Comparison of ENCODE assay signal across 29 mouse cellular contexts in the genomic region with DNA sequence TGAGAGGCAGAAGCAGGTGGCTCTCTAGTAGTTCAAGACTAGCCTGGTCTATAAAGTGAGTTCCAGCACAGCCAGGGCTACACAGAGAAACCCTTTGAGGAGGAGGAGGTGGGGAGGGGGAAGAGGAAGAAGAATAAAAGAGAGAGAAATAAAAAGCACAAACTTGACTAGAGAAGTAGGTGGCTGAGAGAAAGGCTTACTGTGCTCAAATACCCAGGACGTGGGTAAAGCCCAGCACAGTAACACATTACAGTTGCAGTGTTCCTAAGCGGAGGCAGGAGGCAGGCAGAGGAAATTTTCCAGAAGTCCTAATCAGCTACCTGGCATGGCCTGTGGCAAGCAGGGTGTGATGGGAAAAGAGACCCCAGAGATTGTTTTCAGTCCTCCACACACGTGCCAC. TPM values are rescaled to one million over a fixed set of nuclear protein-coding genes. Genes with fewer than 3 reads are reported as not detected.
DNase-seq lines count a peak whose midpoint lies in the region; ATAC-seq lines count a peak whose summit lies in the region.
"Had no signal": no experiment of that assay in that cellular context is flagged by ENCODE, and none has a peak within 500 bp of the region (broad histone marks: within the 10 kb centered on the region; RNA-seq: fewer than 3 reads in every experiment).

No protein-coding gene starts in this region.

- H3K4me3 ChIP-seq in forebrain, embryonic 13.5 days: no peak overlapping the region
- no peak overlapping the region for H3K4me3 ChIP-seq in forebrain, embryonic 16.5 days (replicated peaks; ENCODE audit: low read length)
- H3K4me3 ChIP-seq in hindbrain, embryonic 13.5 days: no peak overlapping the region
- H3K4me3 ChIP-seq in hindbrain, embryonic 10.5 days: no peak overlapping the region
- H3K4me3 ChIP-seq in limb, embryonic 13.5 days: no peak overlapping the region
- H3K4me3 ChIP-seq in limb, embryonic 10.5 days: no peak overlapping the region
- H3K4me3 ChIP-seq: embryonic facial prominence, embryonic 12.5 days; embryonic facial prominence, embryonic 15.5 days; forebrain, embryonic 15.5 days; heart, embryonic 12.5 days; heart, embryonic 15.5 days had no signal

- peaks cover 44% of the 10 kb centered on the region for H3K4me1 ChIP-seq in forebrain, embryonic 13.5 days
- peaks cover 40% of the 10 kb centered on the region for H3K4me1 ChIP-seq in forebrain, embryonic 16.5 days (replicated peaks; ENCODE audit: control insufficient read depth, insufficient read depth, low read length)
- peaks cover 71% of the 10 kb centered on the region for H3K4me1 ChIP-seq in hindbrain, embryonic 13.5 days (replicated peaks)
- H3K4me1 ChIP-seq in hindbrain, embryonic 10.5 days (replicated peaks): peaks cover 19% of the 10 kb centered on the region
- H3K4me1 ChIP-seq in limb, embryonic 13.5 days: peaks cover 28% of the 10 kb centered on the region
- peaks cover 15% of the 10 kb centered on the region for H3K4me1 ChIP-seq in limb, embryonic 10.5 days

- no peak overlapping the region for H3K4me2 ChIP-seq in forebrain, embryonic 13.5 days
- no peak overlapping the region for H3K4me2 ChIP-seq in forebrain, embryonic 16.5 days (ENCODE audit: low read length)
- H3K4me2 ChIP-seq in hindbrain, embryonic 13.5 days: no peak overlapping the region
- H3K4me2 ChIP-seq in limb, embryonic 13.5 days (replicated peaks): no peak overlapping the region
- H3K4me2 ChIP-seq: embryonic facial prominence, embryonic 12.5 days; embryonic facial prominence, embryonic 15.5 days; forebrain, embryonic 15.5 days; heart, embryonic 12.5 days; heart, embryonic 15.5 days had no signal

- no peak for DNase-seq in hindbrain, embryonic 10.5 days (ENCODE audit: low spot score)
- no peak for DNase-seq in limb, embryonic 10.5 days (ENCODE audit: low spot score)
- DNase-seq: adrenal gland, postnatal 10 days; adrenal gland, postnatal 36 days; B cell, adult 2 months; cerebellum, adult 11 months; cerebellum, adult 2 months; cerebellum, adult 9-11 months; cerebellum, postnatal 25 days; gastrocnemius, postnatal 25 days; heart, adult 18-20 months; heart, postnatal 10 days; heart, postnatal 36 days had no signal

- no peaks in the 10 kb centered on the region for H3K9me3 ChIP-seq in forebrain, embryonic 13.5 days (replicated peaks)
- no peaks in the 10 kb centered on the region for H3K9me3 ChIP-seq in forebrain, embryonic 16.5 days (ENCODE audit: control insufficient read depth, low read length)
- H3K9me3 ChIP-seq in hindbrain, embryonic 13.5 days: no peaks in the 10 kb centered on the region
- H3K9me3 ChIP-seq in hindbrain, embryonic 10.5 days: no peaks in the 10 kb centered on the region
- no peaks in the 10 kb centered on the region for H3K9me3 ChIP-seq in limb, embryonic 13.5 days
- no peaks in the 10 kb centered on the region for H3K9me3 ChIP-seq in limb, embryonic 10.5 days (replicated peaks)
- H3K9me3 ChIP-seq: embryonic facial prominence, embryonic 12.5 days; embryonic facial prominence, embryonic 15.5 days; forebrain, embryonic 15.5 days; G1E; heart, embryonic 12.5 days; heart, embryonic 15.5 days had no signal

- 0 out of 2 replicates have a peak overlapping the region, but pooled peaks have one; percentile 51 for H3K27ac ChIP-seq in forebrain, embryonic 13.5 days
- H3K27ac ChIP-seq in forebrain, embryonic 16.5 days (ENCODE audit: low read length): no peak overlapping the region
- peak overlapping the region; percentile 12; the same call in 1 of the 2 replicates for H3K27ac ChIP-seq in hindbrain, embryonic 13.5 days
- H3K27ac ChIP-seq in hindbrain, embryonic 10.5 days: no peak overlapping the region
- peak overlapping the region; percentile 11; the same call in 1 of the 2 replicates for H3K27ac ChIP-seq in limb, embryonic 13.5 days
- no peak overlapping the region for H3K27ac ChIP-seq in limb, embryonic 10.5 days
- H3K27ac ChIP-seq: embryonic facial prominence, embryonic 12.5 days; embryonic facial prominence, embryonic 15.5 days; heart, embryonic 15.5 days; hindbrain, postnatal 0 days had no signal

- H3K9ac ChIP-seq in forebrain, embryonic 13.5 days: no peak overlapping the region
- H3K9ac ChIP-seq in forebrain, embryonic 16.5 days (replicated peaks; ENCODE audit: low read depth, low read length): no peak overlapping the region
- peak overlapping the region; percentile 13; the same call in 1 of the 2 replicates for H3K9ac ChIP-seq in hindbrain, embryonic 13.5 days
- no peak overlapping the region for H3K9ac ChIP-seq in limb, embryonic 13.5 days
- H3K9ac ChIP-seq: embryonic facial prominence, embryonic 12.5 days; embryonic facial prominence, embryonic 15.5 days; forebrain, embryonic 15.5 days; heart, embryonic 12.5 days; heart, embryonic 15.5 days had no signal

- ATAC-seq in forebrain, embryonic 13.5 days: no peak
- no peak for ATAC-seq in forebrain, embryonic 16.5 days
- ATAC-seq in hindbrain, embryonic 13.5 days (ENCODE audit: low FRiP score): no peak
- ATAC-seq in limb, embryonic 13.5 days (ENCODE audit: low FRiP score, low read depth): no peak
- no peak for ATAC-seq in erythroid progenitor cell, adult 5-6 weeks (replicated peaks; ENCODE audit: low FRiP score, poor library complexity, severe bottlenecking)
- ATAC-seq: forebrain, embryonic 15.5 days; hindbrain, postnatal 0 days; inflammation-experienced regulatory T-cells, adult 6 months; intestine, embryonic 16.5 days; Patski had no signal

- H3K27me3 ChIP-seq in forebrain, embryonic 13.5 days: no peaks in the 10 kb centered on the region
- H3K27me3 ChIP-seq in forebrain, embryonic 16.5 days (replicated peaks; ENCODE audit: control insufficient read depth, insufficient read depth, low read length): no peaks in the 10 kb centered on the region
- H3K27me3 ChIP-seq in hindbrain, embryonic 13.5 days: no peaks in the 10 kb centered on the region
- H3K27me3 ChIP-seq in hindbrain, embryonic 10.5 days (ENCODE audit: insufficient read depth, poor library complexity, severe bottlenecking): no peaks in the 10 kb centered on the region
- no peaks in the 10 kb centered on the region for H3K27me3 ChIP-seq in limb, embryonic 13.5 days
- no peaks in the 10 kb centered on the region for H3K27me3 ChIP-seq in limb, embryonic 10.5 days (ENCODE audit: low read depth, poor library complexity, severe bottlenecking)
- H3K27me3 ChIP-seq: CH12.LX; embryonic facial prominence, embryonic 12.5 days; embryonic facial prominence, embryonic 15.5 days; forebrain, embryonic 15.5 days; heart, embryonic 12.5 days; heart, embryonic 15.5 days; Patski had no signal

- WGBS in forebrain, embryonic 13.5 days: 91% methylated on average over 3 of the region's 3 CpGs
- WGBS in forebrain, embryonic 16.5 days: 84% methylated on average over 3 of the region's 3 CpGs
- WGBS in hindbrain, embryonic 13.5 days: 93% methylated on average over 3 of the region's 3 CpGs
- WGBS in hindbrain, embryonic 10.5 days: 89% methylated on average over 3 of the region's 3 CpGs
- WGBS in limb, embryonic 13.5 days: 82% methylated on average over 3 of the region's 3 CpGs
- 96% methylated on average over 3 of the region's 3 CpGs for WGBS in limb, embryonic 10.5 days

- peaks cover 86% of the 10 kb centered on the region for H3K36me3 ChIP-seq in forebrain, embryonic 13.5 days (ENCODE audit: poor library complexity, severe bottlenecking)
- H3K36me3 ChIP-seq in forebrain, embryonic 16.5 days (ENCODE audit: control insufficient read depth, insufficient read depth): peaks cover 23% of the 10 kb centered on the region
- H3K36me3 ChIP-seq in hindbrain, embryonic 13.5 days: peaks cover 92% of the 10 kb centered on the region
- peaks cover 95% of the 10 kb centered on the region for H3K36me3 ChIP-seq in hindbrain, embryonic 10.5 days
- peaks cover 96% of the 10 kb centered on the region for H3K36me3 ChIP-seq in limb, embryonic 13.5 days
- peaks cover 98% of the 10 kb centered on the region for H3K36me3 ChIP-seq in limb, embryonic 10.5 days

RNA-seq across cellular contexts. Expression of a gene that starts 50.8 kb away (rescaled TPM):
- polyA plus RNA-seq in forebrain, embryonic 13.5 days (2015; fragmentation: Nextera tagmentation; extraction: Ambion mirVana): 34.7 and 35.9 TPM in 2 replicates
- polyA plus RNA-seq in forebrain, embryonic 16.5 days (2015; fragmentation: Nextera tagmentation; extraction: Ambion mirVana): 34.8 and 40.4 TPM in 2 replicates
- polyA plus RNA-seq in hindbrain, embryonic 13.5 days (2015; fragmentation: Nextera tagmentation; extraction: Ambion mirVana): 33.1 and 35.8 TPM in 2 replicates
- 25.2 and 39.3 TPM in 2 replicates for polyA plus RNA-seq in hindbrain, embryonic 10.5 days (2016; fragmentation: Nextera tagmentation; extraction: Ambion mirVana)
- polyA plus RNA-seq in limb, embryonic 13.5 days (2015; fragmentation: Nextera tagmentation; extraction: Ambion mirVana): 37.4 and 37.7 TPM in 2 replicates
- polyA plus RNA-seq in limb, embryonic 10.5 days (2016; fragmentation: Nextera tagmentation; extraction: Ambion mirVana): 24.7 and 39.0 TPM in 2 replicates
- 14.4 and 21.8 TPM in 2 replicates for total RNA-seq in erythroid progenitor cell, adult 5-6 weeks (2015; ENCODE audit: low replicate concordance)
- 15.1 TPM in 2 replicates for total RNA-seq in erythroid progenitor cell, adult 5-6 weeks (2017; ENCODE audit: low replicate concordance)

Comparison
In these comparisons a context has a peak if more than half of its experiments do, and no peak if none do; other contexts are left out.
1. H3K27ac ChIP-seq: peak in forebrain, embryonic 13.5 days (single experiment), hindbrain, embryonic 13.5 days (single experiment) and limb, embryonic 13.5 days (single experiment); none in forebrain, embryonic 16.5 days (single experiment), hindbrain, embryonic 10.5 days (single experiment) and limb, embryonic 10.5 days (single experiment).